In genomic region chr5:21277685-21278084, GRCm38 (mm10) we compare ENCODE assay signal across 8 mouse cellular contexts.
A peak's percentile ranks its signal among the peaks of the same experiment; 100 is the strongest.
DNase-seq lines count a peak whose midpoint lies in the region; ATAC-seq and TF ChIP-seq lines count a peak whose summit lies in the region.
"Not testable (repeated sequence)": the region's sequence is repeated elsewhere in the genome, so short reads cannot be mapped to it uniquely, and the experiment has no call there.

No protein-coding gene starts in this region.

- intact Hi-C loops in gastrocnemius, adult 2 months (cut with DNase I); left cerebral cortex, adult 2 months (cut with DNase I): not testable (repeated sequence)

- peak; percentile 75 for TF ChIP-seq RAD21 in MEL (IDR thresholded peaks at IDR 0.05; ENCODE audit: low read depth, low read length)

- H3K9ac ChIP-seq in MEL (ENCODE audit: control insufficient read depth, low read depth, low read length, poor library complexity, severe bottlenecking), result not testable (repeated sequence)

- TF ChIP-seq EP300 in MEL (IDR thresholded peaks at IDR 0.05; ENCODE audit: low read depth in 1 of 2, low read length in 2 of 2), result not testable (repeated sequence)

- not testable (repeated sequence) for H3K9me3 ChIP-seq in MEL (replicated peaks; ENCODE audit: insufficient read depth, low read length)

- not testable (repeated sequence) for TF ChIP-seq POLR2A in MEL (IDR thresholded peaks at IDR 0.05; ENCODE audit: control insufficient read depth in 1 of 2, insufficient read depth in 1 of 2, low read depth in 1 of 2, low read length in 2 of 2, poor library complexity in 1 of 2)

- not testable (repeated sequence) for H3K4me1 ChIP-seq in MEL (ENCODE audit: control insufficient read depth in 1 of 2, insufficient read depth in 2 of 2, low read length in 2 of 2)

- DNase-seq in 3T3-L1 (ENCODE audit: low read depth, low spot score), result peak; percentile 43
- peak; percentile 41 for DNase-seq in MEL (ENCODE audit: low read depth, low spot score)
- peak; percentile 35 for DNase-seq in brain, adult 2 months (ENCODE audit: low read depth, low spot score)
- DNase-seq in gastrocnemius, adult 2 months; left cerebral cortex, adult 2 months (ENCODE audit: extremely low spot score in 1 of 2, low spot score in 2 of 2): not testable (repeated sequence)
- DNase-seq in induced T-regulatory cell, adult 2 months (ENCODE audit: low read depth), result peak; percentile 23
- peak; percentile 36 for DNase-seq in testis, postnatal 10 days (ENCODE audit: low spot score)

- peak; percentile 16 to 59 (median 44); a peak in 5 of 6 replicates for TF ChIP-seq CTCF in MEL (IDR thresholded peaks at IDR 0.05 in 2 of 3, conservative IDR thresholded peaks at IDR 0.05 in 1 of 3; ENCODE audit: control insufficient read depth in 1 of 3, insufficient read depth in 1 of 3, low read depth in 2 of 3, low read length in 3 of 3, poor library complexity in 1 of 3, severe bottlenecking in 1 of 3)
- peak; percentile 59 for TF ChIP-seq CTCF in gastrocnemius, adult 2 months (IDR thresholded peaks at IDR 0.05)
- peak; percentile 57 for TF ChIP-seq CTCF in left cerebral cortex, adult 2 months (IDR thresholded peaks at IDR 0.05)

- not testable (repeated sequence) for H3K36me3 ChIP-seq in MEL (ENCODE audit: control insufficient read depth in 1 of 2, insufficient read depth in 2 of 2, low read length in 2 of 2)

- not testable (repeated sequence) for H3K27ac ChIP-seq in MEL (ENCODE audit: control insufficient read depth, low read depth, low read length); gastrocnemius, adult 2 months; left cerebral cortex, adult 2 months

- not testable (repeated sequence) for H3K27me3 ChIP-seq in MEL (ENCODE audit: control insufficient read depth in 1 of 2, insufficient read depth in 2 of 2, low read length in 2 of 2)

- H3K79me2 ChIP-seq in MEL (ENCODE audit: control insufficient read depth, insufficient read depth, low read length, poor library complexity), result not testable (repeated sequence)

- not testable (repeated sequence) for H3K4me3 ChIP-seq in MEL (ENCODE audit: control insufficient read depth in 1 of 2, insufficient read depth in 1 of 2, low read depth in 2 of 2, low read length in 2 of 2); gastrocnemius, adult 2 months; left cerebral cortex, adult 2 months

- 0 out of 2 replicates have a peak, but pooled peaks have one; percentile 29 for ATAC-seq in megakaryocyte progenitor cell, adult 5-6 weeks (replicated peaks; ENCODE audit: poor library complexity)

TF ChIP-seq in MEL, 35 proteins besides CTCF, POLR2A, EP300 and RAD21:
- TF ChIP-seq ZNF384 (IDR thresholded peaks at IDR 0.05; ENCODE audit: low read depth, low read length), result peak; percentile 63; the same call in 1 of the 2 replicates
- TF ChIP-seq ZC3H11A (IDR thresholded peaks at IDR 0.05; ENCODE audit: low read depth, low read length), result peak; percentile 79
- peak; percentile 83 for TF ChIP-seq SMC3 (IDR thresholded peaks at IDR 0.05; ENCODE audit: low read depth, low read length)
